Mouse (Mus musculus): ENCODE results near the gene Il15. TPM values are rescaled to one million over a fixed set of nuclear protein-coding genes. Genes with fewer than 3 reads are reported as not detected.
A peak's percentile ranks its signal among the peaks of the same experiment; 100 is the strongest.

Gene Il15
- polyA plus RNA-seq (2016; fragmentation: Nextera tagmentation; extraction: Ambion mirVana), result 2.7 and 3.2 TPM in 2 replicates

DNA sequence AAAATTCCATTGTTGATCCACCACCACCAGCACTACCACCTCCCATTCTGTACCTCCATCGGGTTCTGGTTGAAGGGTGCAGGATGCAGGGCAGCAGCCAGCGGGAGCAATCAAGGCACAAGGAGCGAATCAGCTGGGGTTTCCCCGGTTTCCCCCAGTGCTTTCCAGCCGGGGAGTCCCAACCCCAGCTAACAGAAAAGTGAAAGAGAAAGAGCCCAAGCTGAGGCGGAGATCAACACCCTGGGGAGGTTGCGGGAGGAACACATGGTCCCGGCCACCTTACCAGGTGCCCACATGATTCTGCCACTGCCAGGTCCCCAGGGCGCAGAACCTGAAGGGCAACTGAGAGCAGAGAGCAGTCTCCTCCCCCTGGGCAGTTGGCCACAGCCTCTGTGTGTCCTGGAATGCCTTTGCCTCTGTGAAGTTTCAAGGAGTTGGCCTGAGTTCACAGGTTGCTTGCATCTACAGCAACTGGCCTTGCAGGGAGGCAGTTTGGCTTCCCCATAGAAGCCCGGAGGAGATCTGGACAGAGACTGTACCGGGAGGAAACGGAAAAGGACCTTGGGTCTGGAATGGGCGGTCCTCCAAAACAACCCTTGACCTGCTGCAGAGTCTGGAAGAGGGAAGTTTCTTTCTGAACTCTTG is at the start of gene Il15:
Gene Il15, minus strand, starts transcription at position 537 of the 645 bp plus-strand sequence.
- Histone ChIP-seq H3K27ac (peak within 1 kb of the TSS; percentile 65), H3K4me3 (peak within 1 kb of the TSS; percentile 56), H3K9me3 (no peaks in the 10 kb centered on the region), H3K27me3 (ENCODE audit: insufficient read depth, poor library complexity, severe bottlenecking) (no peaks in the 10 kb centered on the region), H3K4me1 (replicated peaks) (peaks cover 20% of the 10 kb centered on the region), H3K36me3 (no peaks in the 10 kb centered on the region)
- DNase-seq (ENCODE audit: low spot score), result peak; percentile 22
- 13% methylated on average over 13 of the region's 13 CpGs for WGBS

DNA sequence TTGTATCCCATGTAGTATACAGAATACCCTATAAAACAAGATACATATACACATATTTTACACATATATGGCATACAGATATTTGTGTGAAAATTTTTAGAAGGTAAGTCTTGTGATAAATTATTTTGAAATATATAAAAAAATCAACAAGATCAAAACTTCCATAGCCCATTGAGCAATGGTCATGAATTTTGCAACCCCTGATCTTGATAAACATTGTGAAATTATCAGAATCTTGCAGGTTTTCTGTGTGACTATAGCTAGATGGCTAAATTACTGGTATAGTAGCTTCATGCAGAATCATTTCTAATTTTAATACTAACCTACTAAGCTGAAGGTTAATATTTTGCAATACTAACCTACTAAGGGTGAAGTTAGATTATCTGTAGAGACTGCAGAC is 41.9 kb upstream of the Il15 start:
- no peaks in the 10 kb centered on the region for H3K9me3 ChIP-seq
- no peak overlapping the region for H3K27ac ChIP-seq
- no peak for DNase-seq (ENCODE audit: low spot score)
- H3K4me3 ChIP-seq, result no peak overlapping the region
- no peaks in the 10 kb centered on the region for H3K36me3 ChIP-seq
- no peaks in the 10 kb centered on the region for H3K27me3 ChIP-seq (ENCODE audit: insufficient read depth, poor library complexity, severe bottlenecking)
- H3K4me1 ChIP-seq (replicated peaks), result no peaks in the 10 kb centered on the region

GRCm38 (mm10) chr8:82416587-82417340 is 13.7 kb upstream of the Il15 start:
- no peaks in the 10 kb centered on the region for H3K4me1 ChIP-seq (replicated peaks)
- WGBS, result 87% methylated on average over 5 of the region's 5 CpGs
- no peaks in the 10 kb centered on the region for H3K27me3 ChIP-seq (ENCODE audit: insufficient read depth, poor library complexity, severe bottlenecking)
- H3K27ac ChIP-seq, result no peak overlapping the region
- H3K9me3 ChIP-seq, result no peaks in the 10 kb centered on the region
- DNase-seq (ENCODE audit: low spot score), result no peak
- H3K36me3 ChIP-seq, result no peaks in the 10 kb centered on the region
- no peak overlapping the region for H3K4me3 ChIP-seq

DNA sequence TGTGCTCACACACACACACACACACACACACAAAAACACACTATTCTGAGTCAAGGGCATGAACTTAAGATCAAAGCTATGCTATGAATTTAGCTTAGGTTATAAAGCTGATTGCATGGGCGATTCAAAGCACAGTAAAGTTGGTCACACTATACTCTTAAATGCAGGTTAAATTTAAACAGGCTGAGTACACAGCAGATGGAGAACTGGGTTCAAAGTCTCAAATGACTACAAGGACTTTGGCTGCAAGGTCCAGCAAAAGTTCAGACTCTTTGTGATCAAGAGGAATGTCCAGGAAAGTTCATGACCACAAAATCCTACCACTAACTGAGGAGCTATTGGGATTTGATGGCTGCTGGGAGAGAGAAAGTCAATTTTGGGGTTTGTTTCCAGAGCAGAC is 12.5 kb upstream of the Il15 start:
- no peaks in the 10 kb centered on the region for H3K9me3 ChIP-seq
- no peak for DNase-seq (ENCODE audit: low spot score)
- 83% methylated on average over 1 of the region's 1 CpGs for WGBS
- H3K36me3 ChIP-seq, result no peaks in the 10 kb centered on the region
- no peak overlapping the region for H3K27ac ChIP-seq
- no peaks in the 10 kb centered on the region for H3K27me3 ChIP-seq (ENCODE audit: insufficient read depth, poor library complexity, severe bottlenecking)
- H3K4me3 ChIP-seq, result no peak overlapping the region
- H3K4me1 ChIP-seq (replicated peaks), result no peaks in the 10 kb centered on the region

GRCm38 (mm10) chr8:82410135-82410534 is 7.1 kb upstream of the Il15 start:
- Histone ChIP-seq H3K27me3 (ENCODE audit: insufficient read depth, poor library complexity, severe bottlenecking) (no peaks in the 10 kb centered on the region), H3K27ac (no peak overlapping the region), H3K4me3 (no peak overlapping the region), H3K4me1 (replicated peaks) (no peaks in the 10 kb centered on the region), H3K36me3 (no peaks in the 10 kb centered on the region), H3K9me3 (no peaks in the 10 kb centered on the region)
- no peak for DNase-seq (ENCODE audit: low spot score)
- WGBS, result 68% methylated on average over 3 of the region's 3 CpGs

GRCm38 (mm10) chr8:82407060-82407459 is 4.0 kb upstream of the Il15 start:
- Histone ChIP-seq H3K4me1 (replicated peaks) (peaks cover 13% of the 10 kb centered on the region), H3K36me3 (no peaks in the 10 kb centered on the region), H3K9me3 (no peaks in the 10 kb centered on the region), H3K27me3 (ENCODE audit: insufficient read depth, poor library complexity, severe bottlenecking) (no peaks in the 10 kb centered on the region), H3K27ac (no peak overlapping the region), H3K4me3 (no peak overlapping the region)
- DNase-seq (ENCODE audit: low spot score), result no peak
- WGBS, result 53% methylated on average over 1 of the region's 1 CpGs

GRCm38 (mm10) chr8:82404068-82404467 is 1.0 kb upstream of the Il15 start:
- Histone ChIP-seq H3K27ac (no peak overlapping the region), H3K4me1 (replicated peaks) (peaks cover 20% of the 10 kb centered on the region), H3K4me3 (no peak overlapping the region), H3K36me3 (no peaks in the 10 kb centered on the region), H3K27me3 (ENCODE audit: insufficient read depth, poor library complexity, severe bottlenecking) (no peaks in the 10 kb centered on the region), H3K9me3 (no peaks in the 10 kb centered on the region)
- DNase-seq (ENCODE audit: low spot score), result no peak
- 96% methylated on average over 3 of the region's 3 CpGs for WGBS

- Histone ChIP-seq H3K27ac (peak overlapping the region; percentile 65), H3K36me3 (no peaks in the 10 kb centered on the region), H3K4me1 (replicated peaks) (peaks cover 20% of the 10 kb centered on the region), H3K27me3 (ENCODE audit: insufficient read depth, poor library complexity, severe bottlenecking) (no peaks in the 10 kb centered on the region), H3K9me3 (no peaks in the 10 kb centered on the region), H3K4me3 (peak overlapping the region; percentile 56)
- under 1% methylated on average over 13 of the region's 13 CpGs for WGBS
- DNase-seq (ENCODE audit: low spot score), result peak; percentile 51
Observed at GRCm38 (mm10) chr8:82402261-82402685, 749 bp downstream of the Il15 start.

GRCm38 (mm10) chr8:82401490-82401889 is 1.5 kb downstream of the Il15 start:
- Histone ChIP-seq H3K27ac (no peak overlapping the region), H3K27me3 (ENCODE audit: insufficient read depth, poor library complexity, severe bottlenecking) (no peaks in the 10 kb centered on the region), H3K4me1 (replicated peaks) (peaks cover 20% of the 10 kb centered on the region), H3K4me3 (peak overlapping the region; percentile 56), H3K9me3 (no peaks in the 10 kb centered on the region), H3K36me3 (no peaks in the 10 kb centered on the region)
- 43% methylated on average over 6 of the region's 6 CpGs for WGBS
- DNase-seq (ENCODE audit: low spot score), result no peak

- DNase-seq (ENCODE audit: low spot score), result no peak
- H3K4me3 ChIP-seq, result no peak overlapping the region
- H3K27ac ChIP-seq, result no peak overlapping the region
Observed at GRCm38 (mm10) chr8:82401059-82401458, 2.0 kb downstream of the Il15 start.

DNA sequence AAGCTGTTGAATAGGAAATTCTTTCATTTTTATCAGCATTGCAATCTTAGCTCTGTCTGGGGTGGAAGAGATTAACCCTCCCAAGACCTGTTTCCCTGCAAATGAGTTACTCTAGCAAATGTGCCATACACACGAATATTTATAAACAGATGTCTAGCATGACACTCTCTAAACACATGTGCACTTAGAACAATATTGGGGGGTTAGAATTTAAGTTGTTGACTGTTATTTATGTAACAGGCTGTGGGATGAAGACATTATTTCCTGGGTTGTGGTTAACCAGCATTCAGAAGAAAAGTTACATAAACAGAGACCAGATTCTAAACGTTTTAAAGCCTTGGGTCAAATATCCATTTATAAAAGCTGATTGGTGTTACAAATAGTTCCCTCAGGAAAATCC is 2.6 kb downstream of the Il15 start:
- 63% methylated on average over 2 of the region's 2 CpGs for WGBS
- no peak for DNase-seq (ENCODE audit: low spot score)
- no peak overlapping the region for H3K4me3 ChIP-seq
- no peak overlapping the region for H3K27ac ChIP-seq
- H3K9me3 ChIP-seq, result no peaks in the 10 kb centered on the region
- no peaks in the 10 kb centered on the region for H3K27me3 ChIP-seq (ENCODE audit: insufficient read depth, poor library complexity, severe bottlenecking)
- peaks cover 20% of the 10 kb centered on the region for H3K4me1 ChIP-seq (replicated peaks)
- no peaks in the 10 kb centered on the region for H3K36me3 ChIP-seq

More at GRCm38 (mm10) chr8:82401059-82401458, 2.0 kb downstream of the Il15 start:
- no peaks in the 10 kb centered on the region for H3K27me3 ChIP-seq (ENCODE audit: insufficient read depth, poor library complexity, severe bottlenecking)
- no peaks in the 10 kb centered on the region for H3K36me3 ChIP-seq
- H3K9me3 ChIP-seq, result no peaks in the 10 kb centered on the region
- peaks cover 20% of the 10 kb centered on the region for H3K4me1 ChIP-seq (replicated peaks)
- WGBS, result 70% methylated on average over 2 of the region's 2 CpGs

- Histone ChIP-seq H3K4me3 (no peak overlapping the region), H3K27me3 (ENCODE audit: insufficient read depth, poor library complexity, severe bottlenecking) (no peaks in the 10 kb centered on the region), H3K4me1 (replicated peaks) (peaks cover 20% of the 10 kb centered on the region), H3K36me3 (no peaks in the 10 kb centered on the region), H3K27ac (no peak overlapping the region), H3K9me3 (no peaks in the 10 kb centered on the region)
- no peak for DNase-seq (ENCODE audit: low spot score)
- WGBS, result 91% methylated on average over 2 of the region's 2 CpGs
Observed at GRCm38 (mm10) chr8:82398546-82398945, 4.5 kb downstream of the Il15 start.

DNA sequence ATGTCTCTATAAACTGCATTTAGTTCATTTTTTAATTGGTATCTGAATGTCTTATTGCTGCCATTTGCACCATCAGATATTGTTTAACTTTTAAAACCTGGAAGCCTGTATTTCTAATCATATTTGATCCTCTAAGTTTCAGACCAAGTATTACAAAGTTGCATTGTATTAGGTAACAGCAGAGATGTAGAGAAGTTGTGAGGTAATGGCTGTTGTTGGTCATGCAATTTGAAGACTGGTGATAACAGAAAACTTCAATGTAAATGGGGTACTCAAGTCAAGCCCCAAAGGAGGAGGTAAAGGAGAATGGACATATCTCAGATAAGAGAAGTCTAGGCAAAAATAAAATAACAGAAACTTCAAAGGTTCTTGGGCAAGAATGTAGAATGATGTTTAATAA is 11.8 kb downstream of the Il15 start:
- DNase-seq (ENCODE audit: low spot score), result no peak
- Histone ChIP-seq H3K4me1 (replicated peaks) (no peaks in the 10 kb centered on the region), H3K36me3 (no peaks in the 10 kb centered on the region), H3K27me3 (ENCODE audit: insufficient read depth, poor library complexity, severe bottlenecking) (no peaks in the 10 kb centered on the region), H3K4me3 (no peak overlapping the region), H3K27ac (no peak overlapping the region), H3K9me3 (no peaks in the 10 kb centered on the region)
